Mouse (Mus musculus) regulatory T cell (primary cell): ENCODE data around the gene Itgb4.
"Not testable (repeated sequence)": the region's sequence is repeated elsewhere in the genome, so short reads cannot be mapped to it uniquely, and the experiment has no call there.

ENCODE experiments used
- in situ Hi-C: fragments of 300-600 bp; cut with MboI, MseI; formaldehyde crosslinking; loops from one replicate; pipeline ENCODE4 v1.15.1; 2025; ENCODE audit warnings: high pct_unique_total_duplicates

Gene Itgb4

GRCm38 (mm10) chr11:116008411-116008810 lies 33.9 kb downstream of the Itgb4 start:
- in situ Hi-C loops: no loop called here

GRCm38 (mm10) chr11:116008832-116009375 lies 34.4 kb downstream of the Itgb4 start:
- in situ Hi-C loops: no loop called here

- in situ Hi-C loops: no loop called here
Measured at GRCm38 (mm10) chr11:116009661-116010060, 35.2 kb downstream of the Itgb4 start.

- in situ Hi-C loops: no loop called here
Measured at GRCm38 (mm10) chr11:116010146-116010545, 35.6 kb downstream of the Itgb4 start.

GRCm38 (mm10) chr11:116010948-116011347 lies 36.4 kb downstream of the Itgb4 start:
- in situ Hi-C loops: no loop called here

GRCm38 (mm10) chr11:116011529-116012261 lies 37.2 kb downstream of the Itgb4 start:
- in situ Hi-C loops: no loop called here

- in situ Hi-C loops: no loop called here
Measured at GRCm38 (mm10) chr11:116012262-116012947, 37.9 kb downstream of the Itgb4 start, which contains the start of gene Galk1. Gene Galk1, minus strand, starts transcription at chr11:116012719.

GRCm38 (mm10) chr11:116014821-116015220 lies 40.3 kb downstream of the Itgb4 start:
- in situ Hi-C loops: no loop called here

GRCm38 (mm10) chr11:116018106-116018505 lies 43.6 kb downstream of the Itgb4 start:
- in situ Hi-C loops: no loop called here

- in situ Hi-C loops: not testable (repeated sequence)
Measured at GRCm38 (mm10) chr11:116018867-116019266, 44.4 kb downstream of the Itgb4 start.

- in situ Hi-C loops: no loop called here
Measured at GRCm38 (mm10) chr11:116019360-116019791, 44.9 kb downstream of the Itgb4 start.

- in situ Hi-C loops: loop anchor here (10.0 kb wide), 1 partner anchor 1295 kb away; no protein-coding TSS in a partner anchor
Measured at GRCm38 (mm10) chr11:116019976-116020411, 45.5 kb downstream of the Itgb4 start.

GRCm38 (mm10) chr11:116020519-116020922 lies 46.0 kb downstream of the Itgb4 start:
- in situ Hi-C loops: loop anchor here (10.0 kb wide), 1 partner anchor 1294 kb away; no protein-coding TSS in a partner anchor

GRCm38 (mm10) chr11:116021328-116022220 lies 47.1 kb downstream of the Itgb4 start:
- in situ Hi-C loops: loop anchor here (10.0 kb wide), 1 partner anchor 1293 kb away; no protein-coding TSS in a partner anchor

GRCm38 (mm10) chr11:116022256-116022780 lies 47.8 kb downstream of the Itgb4 start:
- in situ Hi-C loops: loop anchor here (10.0 kb wide), 1 partner anchor 1292 kb away; no protein-coding TSS in a partner anchor

GRCm38 (mm10) chr11:116023074-116023770 lies 48.7 kb downstream of the Itgb4 start:
- in situ Hi-C loops: loop anchor here (10.0 kb wide), 1 partner anchor 1292 kb away; no protein-coding TSS in a partner anchor

GRCm38 (mm10) chr11:116023771-116024355 lies 49.4 kb downstream of the Itgb4 start:
- in situ Hi-C loops: loop anchor here (10.0 kb wide), 1 partner anchor 1291 kb away; no protein-coding TSS in a partner anchor

GRCm38 (mm10) chr11:116024356-116024808 lies 49.9 kb downstream of the Itgb4 start:
- in situ Hi-C loops: loop anchor here (10.0 kb wide), 1 partner anchor 1290 kb away; no protein-coding TSS in a partner anchor

- in situ Hi-C loops: loop anchor here (10.0 kb wide), 1 partner anchor 1290 kb away; no protein-coding TSS in a partner anchor
Measured at GRCm38 (mm10) chr11:116025056-116025845, 50.7 kb downstream of the Itgb4 start.
